Mouse (Mus musculus): ENCODE measurements around the gene Akap6. TPM values are rescaled to one million over a fixed set of nuclear protein-coding genes. Genes with fewer than 3 reads are reported as not detected.

The Akap6 gene
- total and polyA plus RNA-seq, 2 experiments = 0.01 to 0.09 TPM

DNA sequence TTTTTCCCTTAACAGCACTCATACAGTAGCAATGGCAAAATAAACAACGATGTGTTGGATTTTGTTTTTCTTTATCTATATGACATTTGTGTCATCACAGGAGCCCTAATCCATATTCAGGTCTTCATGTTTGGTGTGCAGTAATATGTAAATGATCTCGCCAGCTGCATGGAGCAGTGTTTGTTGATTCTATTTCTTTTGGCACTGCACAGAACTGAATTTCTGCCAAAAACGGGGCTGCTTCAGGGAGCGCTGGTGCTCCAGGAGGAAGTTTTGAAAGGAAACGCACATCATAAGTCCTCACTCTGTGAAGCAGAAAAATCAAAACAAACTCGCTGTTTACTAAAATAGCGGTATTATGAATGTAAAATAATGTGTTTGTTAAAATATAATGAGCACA, 424.9 kb downstream of the Akap6 start:
- no peaks in the 10 kb centered on the region; the same call in 1 of the 2 replicates for H3K4me1 ChIP-seq (ENCODE audit: control insufficient read depth, insufficient read depth, low read length)
- no peak overlapping the region for H3K27ac ChIP-seq (replicated peaks; ENCODE audit: insufficient read depth, low read depth, low read length)
- H3K36me3 ChIP-seq (ENCODE audit: control insufficient read depth, insufficient read depth, low read length) = no peaks in the 10 kb centered on the region
- H3K27me3 ChIP-seq (ENCODE audit: control insufficient read depth, insufficient read depth, low read length) = no peaks in the 10 kb centered on the region
- no peaks in the 10 kb centered on the region for H3K79me2 ChIP-seq (ENCODE audit: control insufficient read depth, insufficient read depth, low read length)
- WGBS = 58% methylated on average over 7 of the region's 7 CpGs
- no peak for DNase-seq (ENCODE audit: extremely low read depth, low read depth, low spot score)
- TF ChIP-seq CTCF (IDR thresholded peaks at IDR 0.05; ENCODE audit: low read depth, low read length) = no peak
- TF ChIP-seq POLR2A (IDR thresholded peaks at IDR 0.05; ENCODE audit: extremely low read depth, insufficient read depth, low read length) = no peak
- no peak overlapping the region for H3K9ac ChIP-seq (ENCODE audit: low read depth, low read length)
- H3K4me3 ChIP-seq (ENCODE audit: insufficient read depth, low read depth, low read length) = no peak overlapping the region

DNA sequence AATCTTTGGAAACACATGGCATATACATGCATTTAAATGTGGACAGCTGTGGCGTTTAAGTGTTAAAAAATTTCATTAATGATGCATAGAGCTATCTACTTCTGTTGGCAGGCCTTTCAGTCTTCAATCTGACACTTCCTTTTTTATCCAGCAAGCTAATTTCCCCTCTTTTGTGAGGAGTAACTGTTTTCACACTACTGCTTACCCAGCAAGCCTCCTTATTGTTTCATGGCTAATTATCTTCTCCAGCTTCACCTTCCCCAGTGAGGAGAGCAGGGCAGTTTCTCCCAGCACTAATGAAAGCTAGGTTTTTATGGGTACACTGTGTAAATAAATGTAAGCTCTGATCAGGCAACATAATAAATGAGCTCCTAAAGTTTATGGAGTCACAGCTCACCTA, 425.5 kb downstream of the Akap6 start:
- TF ChIP-seq POLR2A (IDR thresholded peaks at IDR 0.05; ENCODE audit: extremely low read depth, insufficient read depth, low read length) (no peak), CTCF (IDR thresholded peaks at IDR 0.05; ENCODE audit: low read depth, low read length) (no peak)
- DNase-seq (ENCODE audit: extremely low read depth, low read depth, low spot score) = no peak
- no peaks in the 10 kb centered on the region for H3K27me3 ChIP-seq (ENCODE audit: control insufficient read depth, insufficient read depth, low read length)

DNA sequence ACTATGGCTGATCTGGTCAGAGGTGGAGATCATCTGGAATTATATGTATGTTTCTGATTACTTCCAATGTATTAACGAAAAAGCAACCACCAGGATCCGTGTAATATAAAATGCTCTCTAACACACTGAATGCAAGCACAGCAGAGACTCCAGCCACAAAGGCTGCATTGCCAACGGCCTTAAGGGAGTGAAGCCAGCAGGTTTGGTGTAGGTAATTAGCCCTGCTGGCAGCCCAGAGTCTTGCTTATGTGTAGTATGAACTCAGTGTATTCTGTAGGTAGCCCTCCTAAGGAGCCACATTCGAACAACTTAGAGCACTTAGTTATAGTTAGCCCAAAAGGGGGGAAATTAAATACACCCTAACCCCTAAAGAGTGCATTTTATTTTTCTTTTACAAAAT, 426.1 kb downstream of the Akap6 start:
- DNase-seq (ENCODE audit: extremely low read depth, low read depth, low spot score) = no peak
- Histone ChIP-seq H3K79me2 (ENCODE audit: control insufficient read depth, insufficient read depth, low read length) (no peaks in the 10 kb centered on the region), H3K9ac (ENCODE audit: low read depth, low read length) (no peak overlapping the region), H3K4me3 (ENCODE audit: insufficient read depth, low read depth, low read length) (no peak overlapping the region), H3K4me1 (ENCODE audit: control insufficient read depth, insufficient read depth, low read length) (no peaks in the 10 kb centered on the region; the same call in 1 of the 2 replicates), H3K36me3 (ENCODE audit: control insufficient read depth, insufficient read depth, low read length) (no peaks in the 10 kb centered on the region), H3K27me3 (ENCODE audit: control insufficient read depth, insufficient read depth, low read length) (no peaks in the 10 kb centered on the region), H3K27ac (replicated peaks; ENCODE audit: insufficient read depth, low read depth, low read length) (no peak overlapping the region)
- TF ChIP-seq POLR2A (IDR thresholded peaks at IDR 0.05; ENCODE audit: extremely low read depth, insufficient read depth, low read length) (no peak), CTCF (IDR thresholded peaks at IDR 0.05; ENCODE audit: low read depth, low read length) (no peak)
- WGBS = 77% methylated on average over 4 of the region's 4 CpGs

More for the DNA sequence above, 425.5 kb downstream of the Akap6 start:
- Histone ChIP-seq H3K36me3 (ENCODE audit: control insufficient read depth, insufficient read depth, low read length) (no peaks in the 10 kb centered on the region), H3K4me1 (ENCODE audit: control insufficient read depth, insufficient read depth, low read length) (no peaks in the 10 kb centered on the region; the same call in 1 of the 2 replicates), H3K27ac (replicated peaks; ENCODE audit: insufficient read depth, low read depth, low read length) (no peak overlapping the region), H3K9ac (ENCODE audit: low read depth, low read length) (no peak overlapping the region), H3K79me2 (ENCODE audit: control insufficient read depth, insufficient read depth, low read length) (no peaks in the 10 kb centered on the region), H3K4me3 (ENCODE audit: insufficient read depth, low read depth, low read length) (no peak overlapping the region)
- WGBS = 47% methylated on average over 1 of the region's 1 CpGs

DNA sequence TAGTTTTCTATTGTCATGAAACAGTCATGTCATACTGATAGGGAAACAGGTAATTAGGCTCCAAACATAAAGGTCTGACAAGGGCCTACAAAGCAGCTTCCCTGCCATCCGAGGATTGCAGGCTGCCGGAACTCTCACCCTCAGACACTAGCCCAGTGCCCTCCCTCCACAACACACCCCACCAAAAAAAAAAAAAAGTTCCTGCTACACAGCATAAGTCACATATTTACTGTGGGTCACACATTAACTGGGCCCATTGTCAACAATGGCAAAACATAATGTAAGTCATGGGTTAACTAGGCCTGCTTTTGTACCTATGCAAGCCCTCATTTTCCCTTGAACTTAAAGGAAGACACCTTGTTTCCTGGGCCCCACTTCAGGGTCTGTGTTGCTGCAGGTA, 435.0 kb downstream of the Akap6 start:
- H3K27me3 ChIP-seq (ENCODE audit: control insufficient read depth, insufficient read depth, low read length) = no peaks in the 10 kb centered on the region
- H3K36me3 ChIP-seq (ENCODE audit: control insufficient read depth, insufficient read depth, low read length) = no peaks in the 10 kb centered on the region
- H3K4me3 ChIP-seq (ENCODE audit: insufficient read depth, low read depth, low read length) = no peak overlapping the region
- H3K9ac ChIP-seq (ENCODE audit: low read depth, low read length) = no peak overlapping the region
- no peaks in the 10 kb centered on the region for H3K79me2 ChIP-seq (ENCODE audit: control insufficient read depth, insufficient read depth, low read length)
- no peak overlapping the region for H3K27ac ChIP-seq (replicated peaks; ENCODE audit: insufficient read depth, low read depth, low read length)
- no peaks in the 10 kb centered on the region for H3K4me1 ChIP-seq (ENCODE audit: control insufficient read depth, insufficient read depth, low read length)
- no peak for DNase-seq (ENCODE audit: extremely low read depth, low read depth, low spot score)
- TF ChIP-seq POLR2A (IDR thresholded peaks at IDR 0.05; ENCODE audit: extremely low read depth, insufficient read depth, low read length) (no peak), CTCF (IDR thresholded peaks at IDR 0.05; ENCODE audit: low read depth, low read length) (no peak)
- 44% methylated on average over 2 of the region's 2 CpGs for WGBS

DNA sequence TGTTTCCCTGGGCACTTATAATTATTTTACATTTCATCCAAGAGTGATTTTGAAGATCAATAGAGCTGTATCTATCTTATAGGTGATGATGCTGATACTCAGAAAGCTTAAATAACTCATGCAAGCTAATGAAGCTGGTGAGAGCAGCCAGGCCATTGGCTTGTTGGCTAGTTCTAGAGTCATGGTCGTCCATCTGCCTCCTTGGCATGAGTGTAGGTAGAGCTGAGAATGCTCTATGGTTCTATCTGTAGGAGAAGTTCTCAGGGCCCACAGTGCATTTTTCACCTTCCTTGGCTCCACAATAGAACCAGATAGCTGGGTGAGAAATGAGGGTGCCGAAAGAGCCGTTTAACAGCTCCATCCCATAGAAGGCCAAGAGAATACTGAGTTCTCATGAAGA, 438.1 kb downstream of the Akap6 start:
- Histone ChIP-seq H3K4me1 (ENCODE audit: control insufficient read depth, insufficient read depth, low read length) (no peaks in the 10 kb centered on the region), H3K9ac (ENCODE audit: low read depth, low read length) (no peak overlapping the region), H3K79me2 (ENCODE audit: control insufficient read depth, insufficient read depth, low read length) (no peaks in the 10 kb centered on the region), H3K4me3 (ENCODE audit: insufficient read depth, low read depth, low read length) (no peak overlapping the region), H3K27me3 (ENCODE audit: control insufficient read depth, insufficient read depth, low read length) (no peaks in the 10 kb centered on the region), H3K36me3 (ENCODE audit: control insufficient read depth, insufficient read depth, low read length) (no peaks in the 10 kb centered on the region), H3K27ac (replicated peaks; ENCODE audit: insufficient read depth, low read depth, low read length) (no peak overlapping the region)
- DNase-seq (ENCODE audit: extremely low read depth, low read depth, low spot score) = no peak
- TF ChIP-seq POLR2A (IDR thresholded peaks at IDR 0.05; ENCODE audit: extremely low read depth, insufficient read depth, low read length) = no peak
- no peak for TF ChIP-seq CTCF (IDR thresholded peaks at IDR 0.05; ENCODE audit: low read depth, low read length)
- 93% methylated on average over 3 of the region's 3 CpGs for WGBS

DNA sequence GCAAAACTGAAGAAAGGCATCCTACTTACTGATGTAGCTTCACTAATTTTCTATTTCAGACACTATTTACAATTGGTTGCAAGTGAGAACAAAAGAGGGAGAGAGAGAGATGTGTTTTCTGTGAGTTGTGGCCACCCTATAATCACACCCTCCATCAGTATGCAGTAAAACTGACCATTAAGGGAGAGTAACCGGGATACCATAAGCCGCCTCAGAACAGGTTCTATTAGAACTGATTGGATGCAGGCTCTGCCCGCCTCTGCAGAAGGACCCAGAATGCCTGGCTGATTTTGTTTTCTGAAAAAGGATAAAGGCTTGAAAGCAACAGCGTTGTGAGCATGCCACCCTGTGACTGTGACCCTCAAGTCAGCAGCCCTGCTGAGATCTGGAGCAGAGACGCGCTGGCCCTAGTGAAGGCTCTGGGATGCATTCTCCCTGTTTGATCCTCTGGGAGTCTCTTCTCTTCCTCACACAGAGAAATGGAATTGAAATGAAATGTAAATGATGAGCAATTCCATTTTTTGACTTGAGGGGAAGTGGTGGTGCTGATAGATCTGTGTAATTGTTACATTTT, 445.0 kb downstream of the Akap6 start:
- no peak overlapping the region for H3K4me3 ChIP-seq (ENCODE audit: insufficient read depth, low read depth, low read length)
- WGBS = 82% methylated on average over 6 of the region's 6 CpGs
- no peaks in the 10 kb centered on the region for H3K79me2 ChIP-seq (ENCODE audit: control insufficient read depth, insufficient read depth, low read length)
- no peaks in the 10 kb centered on the region for H3K36me3 ChIP-seq (ENCODE audit: control insufficient read depth, insufficient read depth, low read length)
- H3K27me3 ChIP-seq (ENCODE audit: control insufficient read depth, insufficient read depth, low read length) = no peaks in the 10 kb centered on the region
- no peak overlapping the region for H3K27ac ChIP-seq (replicated peaks; ENCODE audit: insufficient read depth, low read depth, low read length)
- no peak for DNase-seq (ENCODE audit: extremely low read depth, low read depth, low spot score)
- no peaks in the 10 kb centered on the region for H3K4me1 ChIP-seq (ENCODE audit: control insufficient read depth, insufficient read depth, low read length)
- H3K9ac ChIP-seq (ENCODE audit: low read depth, low read length) = no peak overlapping the region
- no peak for TF ChIP-seq CTCF (IDR thresholded peaks at IDR 0.05; ENCODE audit: low read depth, low read length)
- no peak for TF ChIP-seq POLR2A (IDR thresholded peaks at IDR 0.05; ENCODE audit: extremely low read depth, insufficient read depth, low read length)

All from liver, adult 2 months (tissue).